Mouse (Mus musculus): Measurements from ENCODE around the gene Emc7. TPM values are rescaled to one million over a fixed set of nuclear protein-coding genes. Genes with fewer than 3 reads are reported as not detected.
"Not testable (repeated sequence)": the region's sequence is repeated elsewhere in the genome, so short reads cannot be mapped to it uniquely, and the experiment has no call there.

The Emc7 gene
- 19.2 and 20.1 TPM in 2 replicates for polyA plus RNA-seq (2015; fragmentation: Nextera tagmentation; extraction: Ambion mirVana)

DNA sequence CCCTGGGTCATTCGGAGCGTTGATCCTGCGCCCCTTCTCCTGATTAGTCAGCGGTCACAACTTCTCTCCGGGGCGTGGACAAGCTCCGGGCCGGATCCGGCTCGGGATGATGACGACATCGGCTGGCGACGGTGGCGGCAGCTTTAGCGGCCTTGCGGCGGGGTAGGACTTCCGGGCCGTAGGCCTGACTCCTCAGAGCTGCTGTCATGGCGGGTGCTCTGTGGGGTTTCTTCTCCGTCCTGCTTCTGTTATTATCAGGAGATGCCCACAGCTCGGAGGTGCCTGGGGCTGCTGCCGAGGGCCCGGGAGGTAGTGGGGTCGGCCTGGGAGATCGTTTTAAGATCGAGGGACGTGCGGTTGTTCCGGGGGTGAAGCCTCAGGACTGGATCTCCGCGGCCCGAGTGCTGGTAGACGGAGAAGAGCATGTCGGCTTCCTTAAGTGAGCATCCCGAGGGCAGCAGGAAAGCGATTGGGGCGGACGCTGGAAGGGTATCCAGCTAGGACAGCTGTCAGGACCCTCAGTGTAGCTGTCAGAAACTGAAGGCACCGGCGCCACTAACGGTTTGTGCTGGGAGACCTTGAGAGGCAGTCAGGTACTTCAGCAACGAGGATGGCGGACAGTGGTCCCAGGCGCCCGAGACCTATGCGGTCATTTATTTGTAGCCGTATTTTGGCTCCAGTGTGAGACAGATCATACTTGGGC is at the start of gene Emc7:
TSS of gene Emc7 (plus strand) at position 136 of the 703 bp plus-strand sequence.
- Histone ChIP-seq H3K36me3 (ENCODE audit: control insufficient read depth, insufficient read depth, low read length) (peaks cover 2% of the 10 kb centered on the region; the same call in 1 of the 2 replicates), H3K9ac (ENCODE audit: low read depth, low read length) (peak within 1 kb of the TSS; percentile 85), H3K9me3 (ENCODE audit: control insufficient read depth, low read length) (no peaks in the 10 kb centered on the region), H3K4me2 (ENCODE audit: low read depth, low read length) (peak within 1 kb of the TSS; percentile 71), H3K4me1 (ENCODE audit: control insufficient read depth, insufficient read depth, low read length) (no peaks in the 10 kb centered on the region), H3K27ac (ENCODE audit: low read length) (peak within 1 kb of the TSS; percentile 72), H3K27me3 (replicated peaks; ENCODE audit: control insufficient read depth, insufficient read depth, low read length) (no peaks in the 10 kb centered on the region), H3K4me3 (ENCODE audit: low read length) (peak within 1 kb of the TSS; percentile 88)
- under 1% methylated on average over 49 of the region's 49 CpGs for whole genome bisulfite sequencing
- ATAC-seq: peak; percentile 100

DNA sequence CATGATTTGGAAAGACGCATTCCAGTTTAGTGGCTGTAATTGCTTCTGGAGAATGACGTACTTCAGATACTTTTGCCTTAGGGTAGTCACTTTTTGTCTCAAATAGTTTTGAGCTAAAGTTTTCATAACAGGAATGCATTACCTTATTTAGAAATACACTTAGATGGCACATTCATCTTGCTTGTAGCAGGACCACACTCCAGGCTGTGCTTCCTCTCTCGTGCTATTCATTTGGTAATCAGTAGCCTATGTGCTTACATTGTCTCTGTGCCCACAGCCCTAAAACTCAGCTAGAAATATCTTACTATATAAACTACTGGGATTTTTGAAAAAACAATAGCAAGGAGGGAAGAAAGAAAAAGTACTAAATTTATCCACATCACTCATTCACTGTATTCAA is 47.8 kb upstream of the Emc7 start:
- no peak for ATAC-seq
- 78% methylated on average over 3 of the region's 3 CpGs for WGBS
- H3K4me1 ChIP-seq (ENCODE audit: control insufficient read depth, insufficient read depth, low read length): no peaks in the 10 kb centered on the region

DNA sequence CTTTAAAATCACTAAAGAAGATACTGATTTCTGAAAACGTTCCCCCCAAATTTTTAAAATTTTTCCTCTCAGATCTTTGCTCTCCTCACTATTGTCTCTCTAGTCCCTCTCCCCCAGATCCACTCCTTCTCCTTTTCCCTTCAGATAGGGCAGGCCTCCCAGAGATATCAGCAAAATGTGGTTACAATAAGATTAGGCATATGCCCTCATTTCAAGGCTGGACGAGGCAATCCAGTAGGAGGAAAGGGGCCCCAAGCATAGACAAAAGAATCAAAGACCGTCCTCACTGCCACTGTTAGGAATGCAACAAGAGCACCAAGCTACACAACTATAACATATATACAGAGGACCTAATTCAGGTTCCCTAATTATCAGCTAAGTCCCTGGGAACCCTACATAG is 29.5 kb upstream of the Emc7 start:
- H3K36me3 ChIP-seq (ENCODE audit: control insufficient read depth, insufficient read depth, low read length): no peaks in the 10 kb centered on the region
- no peaks in the 10 kb centered on the region for H3K4me1 ChIP-seq (ENCODE audit: control insufficient read depth, insufficient read depth, low read length)
- no peak overlapping the region for H3K9ac ChIP-seq (ENCODE audit: low read depth, low read length)
- H3K4me3 ChIP-seq (ENCODE audit: low read length): no peak overlapping the region
- no peak for ATAC-seq
- H3K27me3 ChIP-seq (replicated peaks; ENCODE audit: control insufficient read depth, insufficient read depth, low read length): no peaks in the 10 kb centered on the region
- H3K27ac ChIP-seq (ENCODE audit: low read length): no peak overlapping the region
- no peaks in the 10 kb centered on the region for H3K9me3 ChIP-seq (ENCODE audit: control insufficient read depth, low read length)
- no peak overlapping the region for H3K4me2 ChIP-seq (ENCODE audit: low read depth, low read length)
- WGBS: 80% methylated on average over 3 of the region's 3 CpGs

More for the DNA sequence above, 47.8 kb upstream of the Emc7 start:
- Histone ChIP-seq H3K4me2 (ENCODE audit: low read depth, low read length) (no peak overlapping the region), H3K27me3 (replicated peaks; ENCODE audit: control insufficient read depth, insufficient read depth, low read length) (no peaks in the 10 kb centered on the region), H3K4me3 (ENCODE audit: low read length) (no peak overlapping the region), H3K9me3 (ENCODE audit: control insufficient read depth, low read length) (no peaks in the 10 kb centered on the region), H3K27ac (ENCODE audit: low read length) (no peak overlapping the region), H3K9ac (ENCODE audit: low read depth, low read length) (no peak overlapping the region), H3K36me3 (ENCODE audit: control insufficient read depth, insufficient read depth, low read length) (no peaks in the 10 kb centered on the region)

DNA sequence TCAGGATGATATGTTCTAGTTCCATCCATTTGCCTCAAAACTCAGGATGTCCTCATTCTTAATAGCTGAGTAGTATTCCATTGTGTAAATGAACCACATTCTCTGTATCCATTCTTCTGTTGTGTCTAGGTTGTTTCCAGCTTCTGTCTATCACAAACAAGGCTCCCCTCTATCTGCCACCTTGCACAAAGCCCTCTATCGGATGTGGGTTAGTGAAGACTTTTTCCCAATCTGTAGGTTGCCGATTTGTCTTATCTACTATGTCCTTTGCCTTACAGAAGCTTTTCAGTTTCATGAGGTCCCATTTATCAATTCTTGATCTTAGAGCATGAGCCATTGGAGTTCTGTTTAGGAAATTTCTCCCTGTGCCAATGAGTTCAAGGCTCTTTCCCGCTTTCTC is 26.3 kb upstream of the Emc7 start:
- H3K9ac ChIP-seq (ENCODE audit: low read depth, low read length); H3K36me3 ChIP-seq (ENCODE audit: control insufficient read depth, insufficient read depth, low read length); H3K27ac ChIP-seq (ENCODE audit: low read length); H3K9me3 ChIP-seq (ENCODE audit: control insufficient read depth, low read length); H3K4me1 ChIP-seq (ENCODE audit: control insufficient read depth, insufficient read depth, low read length); H3K27me3 ChIP-seq (replicated peaks; ENCODE audit: control insufficient read depth, insufficient read depth, low read length); ATAC-seq; H3K4me2 ChIP-seq (ENCODE audit: low read depth, low read length); H3K4me3 ChIP-seq (ENCODE audit: low read length): not testable (repeated sequence)
- WGBS: 93% methylated on average over 3 of the region's 3 CpGs

- H3K9ac ChIP-seq (ENCODE audit: low read depth, low read length): no peak overlapping the region
- no peak for ATAC-seq
- no peaks in the 10 kb centered on the region for H3K9me3 ChIP-seq (ENCODE audit: control insufficient read depth, low read length)
- no peak overlapping the region for H3K27ac ChIP-seq (ENCODE audit: low read length)
- no peaks in the 10 kb centered on the region for H3K27me3 ChIP-seq (replicated peaks; ENCODE audit: control insufficient read depth, insufficient read depth, low read length)
- 86% methylated on average over 4 of the region's 4 CpGs for WGBS
- H3K4me1 ChIP-seq (ENCODE audit: control insufficient read depth, insufficient read depth, low read length): no peaks in the 10 kb centered on the region
- no peak overlapping the region for H3K4me2 ChIP-seq (ENCODE audit: low read depth, low read length)
- no peak overlapping the region for H3K4me3 ChIP-seq (ENCODE audit: low read length)
- no peaks in the 10 kb centered on the region for H3K36me3 ChIP-seq (ENCODE audit: control insufficient read depth, insufficient read depth, low read length)
These were observed 25.1 kb upstream of the Emc7 start for GRCm38 (mm10) chr2:112429665-112430064.

- no peak overlapping the region for H3K9ac ChIP-seq (ENCODE audit: low read depth, low read length)
- no peak for ATAC-seq
- no peaks in the 10 kb centered on the region for H3K27me3 ChIP-seq (replicated peaks; ENCODE audit: control insufficient read depth, insufficient read depth, low read length)
- 58% methylated on average over 5 of the region's 5 CpGs for WGBS
- H3K4me3 ChIP-seq (ENCODE audit: low read length): no peak overlapping the region
- H3K36me3 ChIP-seq (ENCODE audit: control insufficient read depth, insufficient read depth, low read length): no peaks in the 10 kb centered on the region
- no peak overlapping the region for H3K27ac ChIP-seq (ENCODE audit: low read length)
- H3K4me1 ChIP-seq (ENCODE audit: control insufficient read depth, insufficient read depth, low read length): no peaks in the 10 kb centered on the region
- no peaks in the 10 kb centered on the region for H3K9me3 ChIP-seq (ENCODE audit: control insufficient read depth, low read length)
- no peak overlapping the region for H3K4me2 ChIP-seq (ENCODE audit: low read depth, low read length)
These were observed 24.4 kb upstream of the Emc7 start for GRCm38 (mm10) chr2:112430403-112430802.

GRCm38 (mm10) chr2:112432523-112432922 is 22.3 kb upstream of the Emc7 start:
- Histone ChIP-seq H3K4me1 (ENCODE audit: control insufficient read depth, insufficient read depth, low read length) (no peaks in the 10 kb centered on the region), H3K27me3 (replicated peaks; ENCODE audit: control insufficient read depth, insufficient read depth, low read length) (no peaks in the 10 kb centered on the region), H3K36me3 (ENCODE audit: control insufficient read depth, insufficient read depth, low read length) (no peaks in the 10 kb centered on the region), H3K4me3 (ENCODE audit: low read length) (no peak overlapping the region), H3K27ac (ENCODE audit: low read length) (no peak overlapping the region), H3K4me2 (ENCODE audit: low read depth, low read length) (no peak overlapping the region), H3K9me3 (ENCODE audit: control insufficient read depth, low read length) (no peaks in the 10 kb centered on the region), H3K9ac (ENCODE audit: low read depth, low read length) (no peak overlapping the region)
- WGBS: 95% methylated on average over 2 of the region's 2 CpGs
- no peak for ATAC-seq

- no peaks in the 10 kb centered on the region for H3K27me3 ChIP-seq (replicated peaks; ENCODE audit: control insufficient read depth, insufficient read depth, low read length)
- H3K4me3 ChIP-seq (ENCODE audit: low read length): no peak overlapping the region
- H3K27ac ChIP-seq (ENCODE audit: low read length): no peak overlapping the region
- H3K9ac ChIP-seq (ENCODE audit: low read depth, low read length): no peak overlapping the region
- H3K9me3 ChIP-seq (ENCODE audit: control insufficient read depth, low read length): no peaks in the 10 kb centered on the region
- no peaks in the 10 kb centered on the region for H3K4me1 ChIP-seq (ENCODE audit: control insufficient read depth, insufficient read depth, low read length)
- no peak for ATAC-seq
- WGBS: 58% methylated on average over 2 of the region's 2 CpGs
- no peak overlapping the region for H3K4me2 ChIP-seq (ENCODE audit: low read depth, low read length)
- no peaks in the 10 kb centered on the region for H3K36me3 ChIP-seq (ENCODE audit: control insufficient read depth, insufficient read depth, low read length)
These were observed 21.4 kb upstream of the Emc7 start for GRCm38 (mm10) chr2:112433359-112433758.

DNA sequence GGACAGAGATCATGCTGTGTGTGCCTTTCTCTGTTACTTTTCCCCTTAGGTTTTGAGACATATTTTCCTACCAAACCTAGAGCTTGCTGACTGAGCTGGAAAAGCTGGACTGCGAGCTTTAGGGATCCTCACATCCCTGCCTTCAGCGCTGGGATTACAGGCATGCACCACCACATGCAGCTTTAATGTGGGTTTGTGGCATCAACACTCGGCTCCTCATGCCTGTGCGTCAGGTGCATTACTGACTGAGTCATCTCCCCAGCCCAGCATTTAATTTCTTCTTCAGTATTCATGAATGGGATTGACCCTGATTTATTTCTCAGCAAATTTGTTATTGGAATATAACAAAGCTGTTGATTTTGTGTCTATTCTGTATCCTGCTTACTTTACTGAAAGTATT is 18.5 kb upstream of the Emc7 start:
- Histone ChIP-seq H3K4me2 (ENCODE audit: low read depth, low read length) (no peak overlapping the region), H3K9ac (ENCODE audit: low read depth, low read length) (no peak overlapping the region), H3K27ac (ENCODE audit: low read length) (no peak overlapping the region), H3K9me3 (ENCODE audit: control insufficient read depth, low read length) (no peaks in the 10 kb centered on the region), H3K4me1 (ENCODE audit: control insufficient read depth, insufficient read depth, low read length) (no peaks in the 10 kb centered on the region), H3K27me3 (replicated peaks; ENCODE audit: control insufficient read depth, insufficient read depth, low read length) (no peaks in the 10 kb centered on the region), H3K4me3 (ENCODE audit: low read length) (no peak overlapping the region), H3K36me3 (ENCODE audit: control insufficient read depth, insufficient read depth, low read length) (no peaks in the 10 kb centered on the region)
- ATAC-seq: no peak
- 69% methylated on average over 4 of the region's 4 CpGs for WGBS

GRCm38 (mm10) chr2:112437589-112437988 is 17.2 kb upstream of the Emc7 start:
- no peaks in the 10 kb centered on the region for H3K9me3 ChIP-seq (ENCODE audit: control insufficient read depth, low read length)
- H3K4me2 ChIP-seq (ENCODE audit: low read depth, low read length): no peak overlapping the region
- H3K4me3 ChIP-seq (ENCODE audit: low read length): no peak overlapping the region
- no peak for ATAC-seq
- no peaks in the 10 kb centered on the region for H3K4me1 ChIP-seq (ENCODE audit: control insufficient read depth, insufficient read depth, low read length)
- no peak overlapping the region for H3K27ac ChIP-seq (ENCODE audit: low read length)
- H3K9ac ChIP-seq (ENCODE audit: low read depth, low read length): no peak overlapping the region
- no peaks in the 10 kb centered on the region for H3K36me3 ChIP-seq (ENCODE audit: control insufficient read depth, insufficient read depth, low read length)
- WGBS: 81% methylated on average over 2 of the region's 2 CpGs
- H3K27me3 ChIP-seq (replicated peaks; ENCODE audit: control insufficient read depth, insufficient read depth, low read length): no peaks in the 10 kb centered on the region
